Mouse (Mus musculus): ENCODE measurements at regions not wholly inside any gene's neighbourhood (a gene's known extent, or its start where the extent isn't known, plus 50 kb on each side); places are given as distances from the start of the nearest gene placed in this dataset.

GRCm38 (mm10) chr13:55991216-55991615 is 144.9 kb downstream of the H2afy start:
- no peak for TF ChIP-seq EP300 (IDR thresholded peaks at IDR 0.05)
- TF ChIP-seq CTCF (IDR thresholded peaks at IDR 0.05) = no peak

Data from lung, postnatal 0 days (tissue).